Mouse (Mus musculus) liver, postnatal 0 days (tissue): ENCODE measurements around the gene Fbxw9.

ENCODE experiments used
- CTCF ChIP-seq: sonication (generic); IDR thresholded peaks from 2 replicates; pipeline ENCODE4 v1.5.1; 2016; ENCODE audit warnings: antibody characterized with exemption, low read depth
- EP300 ChIP-seq: IDR thresholded peaks from 2 replicates; pipeline ENCODE4 v1.6.1; 2016; ENCODE audit warnings: antibody characterized with exemption, low read depth, mild to moderate bottlenecking

GRCm38 (mm10) chr8:85067982-85068381 lies 8.1 kb downstream of the Fbxw9 start, which contains the start of gene Gm5741:
- TF ChIP-seq CTCF (no peak), EP300 (no peak)
